Mouse (Mus musculus): ENCODE measurements around the gene Blzf1. TPM values are rescaled to one million over a fixed set of nuclear protein-coding genes. Genes with fewer than 3 reads are reported as not detected.

The Blzf1 gene
- polyA plus RNA-seq, 1 experiment from 2014 or later = 33.7 TPM

Other genes starting within 250 kb of the Blzf1 start
- 0.11 and 0.58 TPM in 2 replicates for gene Sell, start 245.5 kb downstream of the Blzf1 start, polyA plus RNA-seq (2015; fragmentation: Nextera tagmentation; extraction: Ambion mirVana)
- 0.19 TPM in 1 of 2 replicates, not detected in the other for gene Selp, start 192.2 kb downstream of the Blzf1 start, polyA plus RNA-seq (2015; fragmentation: Nextera tagmentation; extraction: Ambion mirVana)
- gene F5, start 155.7 kb downstream of the Blzf1 start, polyA plus RNA-seq (2015; fragmentation: Nextera tagmentation; extraction: Ambion mirVana) = 0.04 and 0.11 TPM in 2 replicates
- gene Slc19a2, start 58.4 kb downstream of the Blzf1 start, polyA plus RNA-seq (2015; fragmentation: Nextera tagmentation; extraction: Ambion mirVana) = 7.5 and 8.0 TPM in 2 replicates
- gene Ccdc181, start 31.9 kb downstream of the Blzf1 start, polyA plus RNA-seq (2015; fragmentation: Nextera tagmentation; extraction: Ambion mirVana) = 22.7 and 25.5 TPM in 2 replicates
- 43.3 and 45.4 TPM in 2 replicates for gene Nme7, start 3.4 kb downstream of the Blzf1 start, polyA plus RNA-seq (2015; fragmentation: Nextera tagmentation; extraction: Ambion mirVana)
- gene Atp1b1, start 150.9 kb upstream of the Blzf1 start, polyA plus RNA-seq (2015; fragmentation: Nextera tagmentation; extraction: Ambion mirVana) = 110 and 132 TPM in 2 replicates

Data from forebrain, embryonic 16.5 days (tissue).